Mouse (Mus musculus) naive thymus-derived CD4-positive, alpha-beta T cell, adult 2 months (primary cell): Measurements from ENCODE around the gene Lrrc63.
A peak's percentile ranks its signal among the peaks of the same experiment; 100 is the strongest.

Experiments used
- DNase-seq: peaks from one replicate; pipeline ENCODE4 v3.0.0-alpha.2; 2011; ENCODE audit warnings: low read depth

Gene Lrrc63

GRCm38 (mm10) chr14:75136119-75136966 lies 5.7 kb upstream of the Lrrc63 start:
- DNase-seq = peak; percentile 62

- DNase-seq = no peak
Measured at GRCm38 (mm10) chr14:75131324-75131935, 749 bp upstream of the Lrrc63 start.

- DNase-seq = no peak
Measured at GRCm38 (mm10) chr14:75121658-75122057, 9.0 kb downstream of the Lrrc63 start.

- peak; percentile 64 for DNase-seq
Measured at GRCm38 (mm10) chr14:75102956-75103355, 27.7 kb downstream of the Lrrc63 start.

GRCm38 (mm10) chr14:75077946-75078345 lies 52.7 kb downstream of the Lrrc63 start:
- DNase-seq = no peak

- no peak for DNase-seq
Measured at GRCm38 (mm10) chr14:75075299-75076180, 55.1 kb downstream of the Lrrc63 start.

- no peak for DNase-seq
Measured at GRCm38 (mm10) chr14:75071091-75071490, 59.6 kb downstream of the Lrrc63 start.

- DNase-seq = peak; percentile 77
Measured at GRCm38 (mm10) chr14:75069356-75069979, 61.2 kb downstream of the Lrrc63 start.

GRCm38 (mm10) chr14:75068430-75069112 lies 62.1 kb downstream of the Lrrc63 start:
- peak; percentile 81 for DNase-seq

GRCm38 (mm10) chr14:75065211-75065610 lies 65.5 kb downstream of the Lrrc63 start:
- DNase-seq = no peak

- DNase-seq = peak; percentile 22
Measured at GRCm38 (mm10) chr14:75064520-75064919, 66.2 kb downstream of the Lrrc63 start.

- DNase-seq = no peak
Measured at GRCm38 (mm10) chr14:75063936-75064335, 66.7 kb downstream of the Lrrc63 start.

- peak; percentile 85 for DNase-seq
Measured at GRCm38 (mm10) chr14:75060562-75060961, 70.1 kb downstream of the Lrrc63 start.

GRCm38 (mm10) chr14:75056861-75057431 lies 73.7 kb downstream of the Lrrc63 start:
- DNase-seq = peak; percentile 57

GRCm38 (mm10) chr14:75054455-75055343 lies 76.0 kb downstream of the Lrrc63 start:
- no peak for DNase-seq

GRCm38 (mm10) chr14:75052451-75052850 lies 78.2 kb downstream of the Lrrc63 start:
- DNase-seq = peak; percentile 48

GRCm38 (mm10) chr14:75045184-75045583 lies 85.5 kb downstream of the Lrrc63 start:
- no peak for DNase-seq

GRCm38 (mm10) chr14:75035431-75035830 lies 95.2 kb downstream of the Lrrc63 start:
- DNase-seq = no peak
